Mouse (Mus musculus): ENCODE data around the gene Ripk3. TPM values are rescaled to one million over a fixed set of nuclear protein-coding genes. Genes with fewer than 3 reads are reported as not detected.

The Ripk3 gene
- polyA plus RNA-seq, 1 experiment from 2014 or later, result 29.1 TPM

DNA sequence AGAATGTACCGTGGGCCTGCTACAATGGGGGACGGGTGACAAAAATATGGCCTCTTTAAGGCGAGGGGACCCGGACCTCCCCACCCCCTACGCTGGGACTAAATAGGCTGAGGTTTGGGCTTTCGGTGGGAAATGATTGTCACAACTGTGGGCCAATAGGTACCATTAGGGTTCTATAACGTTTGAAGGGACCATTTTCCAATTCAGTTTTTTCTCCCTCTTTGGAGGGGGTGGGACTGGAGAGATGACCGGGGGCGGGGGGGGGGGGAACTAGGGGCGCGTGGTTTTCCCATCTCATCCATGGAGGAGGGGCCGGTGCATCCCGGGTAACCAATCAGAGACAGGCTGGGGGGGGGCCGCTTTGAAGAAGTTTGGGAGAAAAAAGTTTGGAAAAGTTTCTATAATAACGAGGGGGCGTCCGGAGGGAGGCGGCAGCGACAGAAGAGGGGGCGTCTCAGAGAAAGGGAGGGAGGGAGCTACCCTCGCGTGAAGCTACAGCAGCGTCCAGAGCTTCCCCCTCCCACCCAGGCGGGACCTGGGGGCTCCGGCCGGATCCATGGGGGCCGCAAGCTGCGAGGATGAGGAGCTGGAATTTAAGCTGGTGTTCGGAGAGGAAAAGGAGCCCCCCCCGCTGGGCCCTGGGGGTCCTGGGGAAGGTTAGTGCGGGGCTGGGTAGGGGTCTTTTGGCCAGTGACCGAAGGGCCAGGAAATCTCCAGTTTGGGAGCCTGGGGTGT is 36.0 kb upstream of the Ripk3 start:
- Histone ChIP-seq H3K9me3 (replicated peaks) (no peaks in the 10 kb centered on the region), H3K9ac (peak overlapping the region; percentile 24; the same call in 1 of the 2 replicates), H3K27ac (peak overlapping the region; percentile 36; the same call in 1 of the 2 replicates), H3K36me3 (no peaks in the 10 kb centered on the region), H3K4me2 (peak overlapping the region; percentile 82), H3K4me3 (peak overlapping the region; percentile 37), H3K4me1 (peaks cover 54% of the 10 kb centered on the region), H3K27me3 (replicated peaks) (peaks cover 74% of the 10 kb centered on the region)
- WGBS (ENCODE audit: insufficient replicate concordance), result 5% methylated on average over 32 of the region's 32 CpGs
- no peak for ATAC-seq

DNA sequence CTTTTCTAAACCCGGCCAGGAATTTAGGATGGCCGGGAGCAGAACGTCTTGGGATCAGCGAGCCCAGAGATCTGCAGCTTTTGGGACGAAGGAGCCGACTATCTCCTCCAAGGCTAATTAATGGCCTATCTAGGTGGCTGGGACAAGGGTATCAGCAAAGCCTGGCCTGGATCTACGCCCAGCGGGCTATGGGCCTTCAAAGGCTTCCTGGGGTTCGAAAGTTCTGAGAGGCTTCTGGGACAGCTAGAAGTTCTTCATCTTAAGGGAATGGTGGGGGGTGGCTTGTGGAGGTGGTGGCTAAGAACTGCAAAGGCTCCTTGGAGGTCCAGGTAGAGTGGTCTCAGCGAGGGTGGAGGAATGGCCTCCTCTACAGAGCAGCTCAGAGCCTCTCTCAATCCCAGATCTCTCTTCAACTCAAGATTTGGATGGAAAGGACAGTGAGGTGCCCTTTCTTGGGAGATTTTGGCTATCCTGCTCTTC is 35.4 kb upstream of the Ripk3 start:
- H3K27me3 ChIP-seq (replicated peaks), result peaks cover 68% of the 10 kb centered on the region
- H3K4me3 ChIP-seq, result peak overlapping the region; percentile 54
- H3K9ac ChIP-seq, result 0 out of 2 replicates have a peak overlapping the region, but pooled peaks have one; percentile 61
- peaks cover 53% of the 10 kb centered on the region for H3K4me1 ChIP-seq
- H3K36me3 ChIP-seq, result no peaks in the 10 kb centered on the region
- H3K27ac ChIP-seq, result peak overlapping the region; percentile 26; the same call in 1 of the 2 replicates
- no peaks in the 10 kb centered on the region for H3K9me3 ChIP-seq (replicated peaks)
- WGBS (ENCODE audit: insufficient replicate concordance), result 5% methylated on average over 10 of the region's 10 CpGs
- no peak for ATAC-seq
- H3K4me2 ChIP-seq, result peak overlapping the region; percentile 82

DNA sequence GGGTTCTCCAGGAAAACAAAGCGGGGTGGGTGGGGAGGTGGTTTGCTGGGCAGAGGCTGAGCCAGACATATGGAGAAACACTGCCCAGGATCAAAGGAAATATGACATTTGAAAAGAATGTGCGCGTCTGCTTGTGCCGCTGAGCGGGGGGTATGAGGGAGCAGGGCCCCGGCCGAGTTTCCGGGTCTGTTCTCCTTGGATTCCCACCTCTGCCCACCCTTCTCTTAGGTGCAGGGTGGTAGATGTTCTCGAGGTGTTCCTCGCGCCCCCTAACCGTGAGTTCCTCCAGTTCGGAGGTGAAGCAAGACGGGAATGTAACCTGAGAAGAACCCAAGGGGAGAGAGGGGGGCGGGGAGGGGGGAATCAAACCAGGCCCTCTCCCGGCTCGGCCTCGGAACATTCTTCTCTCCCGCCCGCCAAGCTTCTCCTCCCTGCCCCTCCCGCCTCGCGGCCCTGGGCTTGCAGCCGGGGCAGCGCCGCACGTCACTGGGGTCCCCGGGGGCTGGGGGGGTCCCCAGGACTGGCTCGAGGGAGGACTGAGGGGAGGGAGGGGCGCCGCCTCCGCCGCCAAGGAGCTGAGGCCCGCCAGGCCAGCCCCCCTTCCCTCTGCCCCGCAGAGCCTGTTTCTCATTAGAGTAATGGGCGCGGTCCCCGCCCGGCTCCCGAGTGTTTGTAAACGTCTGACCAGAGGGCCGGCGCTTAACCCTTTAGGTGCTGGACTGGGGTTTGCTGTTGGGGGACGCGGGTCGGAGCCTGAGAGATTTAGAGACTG is 34.5 kb upstream of the Ripk3 start, which contains the start of gene Nfatc4:
Gene Nfatc4, plus strand, starts transcription at position 154 of the 772 bp plus-strand sequence.
- Histone ChIP-seq H3K9ac (peak within 1 kb of the TSS; percentile 61), H3K4me1 (peaks cover 45% of the 10 kb centered on the region), H3K4me3 (peak within 1 kb of the TSS; percentile 54), H3K27ac (peak within 1 kb of the TSS; percentile 53), H3K36me3 (no peaks in the 10 kb centered on the region), H3K27me3 (replicated peaks) (peaks cover 59% of the 10 kb centered on the region), H3K4me2 (peak within 1 kb of the TSS; percentile 82), H3K9me3 (replicated peaks) (no peaks in the 10 kb centered on the region)
- ATAC-seq, result peak; percentile 50
- under 1% methylated on average over 43 of the region's 46 CpGs for WGBS (ENCODE audit: insufficient replicate concordance)

DNA sequence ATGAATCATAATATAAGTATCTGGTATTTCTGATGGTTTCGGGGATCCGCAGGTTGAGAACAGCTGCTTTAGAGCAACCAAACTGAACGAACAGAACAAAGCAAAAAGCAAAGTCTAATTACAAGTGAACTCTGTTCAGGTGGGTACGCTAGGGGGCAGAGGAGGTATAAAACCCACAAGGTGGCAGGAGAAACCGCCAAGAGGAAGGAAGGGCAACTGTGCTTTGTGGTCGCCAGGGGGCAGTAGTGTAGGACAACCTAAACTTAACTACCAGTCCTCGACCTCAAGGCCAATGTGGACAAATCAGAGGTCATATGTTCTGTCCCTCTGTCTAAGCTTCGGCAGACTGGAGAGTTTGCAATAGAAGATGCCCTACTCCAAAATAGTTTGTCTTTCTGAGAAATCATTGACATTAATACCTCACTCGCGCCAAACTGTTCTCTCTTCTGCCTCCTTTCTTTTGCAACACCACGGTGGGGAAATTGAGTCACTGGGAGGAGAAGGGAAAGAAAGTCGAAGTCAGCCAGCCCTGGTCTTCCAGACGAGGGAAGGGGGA is 33.8 kb upstream of the Ripk3 start:
- H3K27me3 ChIP-seq (replicated peaks), result peaks cover 53% of the 10 kb centered on the region
- 4% methylated on average over 13 of the region's 13 CpGs for WGBS (ENCODE audit: insufficient replicate concordance)

DNA sequence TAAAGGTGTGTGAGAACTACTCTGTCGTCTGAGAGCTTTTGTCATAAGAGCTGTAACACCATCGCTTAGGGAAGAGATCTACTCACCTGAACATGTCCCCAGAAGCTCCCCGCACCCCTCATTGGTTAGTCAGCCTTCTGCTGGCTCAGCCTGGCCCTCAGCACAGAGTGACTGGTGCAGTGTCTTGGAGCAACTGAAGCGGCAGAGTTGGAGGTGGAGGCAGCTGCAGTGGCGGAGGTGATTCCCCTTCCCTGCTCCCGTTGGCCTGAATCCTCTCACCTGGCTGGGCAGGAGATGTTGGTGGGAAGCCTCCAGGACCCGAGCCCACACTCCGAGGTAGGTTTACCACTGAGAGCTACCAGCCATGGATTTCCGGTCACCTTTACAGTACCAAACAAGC is 31.9 kb upstream of the Ripk3 start:
- Histone ChIP-seq H3K4me1 (peaks cover 29% of the 10 kb centered on the region), H3K9ac (no peak overlapping the region), H3K4me3 (no peak overlapping the region), H3K4me2 (no peak overlapping the region), H3K9me3 (replicated peaks) (no peaks in the 10 kb centered on the region), H3K27me3 (replicated peaks) (peaks cover 34% of the 10 kb centered on the region), H3K27ac (no peak overlapping the region), H3K36me3 (no peaks in the 10 kb centered on the region)
- 67% methylated on average over 9 of the region's 9 CpGs for WGBS (ENCODE audit: insufficient replicate concordance)
- no peak for ATAC-seq

More for the DNA sequence above, 33.8 kb upstream of the Ripk3 start:
- peak overlapping the region; percentile 61; the same call in 1 of the 2 replicates for H3K9ac ChIP-seq
- H3K9me3 ChIP-seq (replicated peaks), result no peaks in the 10 kb centered on the region
- H3K27ac ChIP-seq, result peak overlapping the region; percentile 53
- H3K4me1 ChIP-seq, result peaks cover 41% of the 10 kb centered on the region
- H3K4me2 ChIP-seq, result peak overlapping the region; percentile 82
- peak; percentile 40; the same call in 1 of the 2 replicates for ATAC-seq
- peak overlapping the region; percentile 54 for H3K4me3 ChIP-seq
- no peaks in the 10 kb centered on the region for H3K36me3 ChIP-seq

DNA sequence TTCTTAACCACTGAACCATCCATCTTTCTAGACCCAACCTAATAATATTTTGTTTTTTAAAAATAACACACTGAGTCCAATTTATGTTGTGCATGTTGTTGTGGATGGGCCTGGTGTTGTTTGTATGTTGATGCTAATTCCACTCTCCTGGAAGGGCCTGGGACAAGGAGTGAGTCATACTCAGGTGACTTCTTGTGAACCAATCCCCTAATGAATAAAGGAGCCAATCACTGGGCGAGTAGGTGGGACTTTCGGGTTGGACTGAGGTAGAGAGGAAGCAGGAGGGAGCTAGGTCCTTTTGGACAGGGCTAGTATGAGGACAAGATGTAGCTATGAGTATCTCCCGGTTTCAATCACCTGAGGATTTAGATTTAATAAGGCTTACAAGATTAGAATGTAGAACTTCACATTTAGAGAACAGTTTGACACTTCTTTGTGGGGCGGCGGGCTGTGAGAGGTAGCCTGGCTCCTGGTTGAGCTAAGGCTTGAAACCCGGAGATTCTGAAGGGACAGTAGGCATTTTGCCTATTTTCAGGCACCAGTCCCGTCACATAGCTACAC is 31.3 kb upstream of the Ripk3 start:
- Histone ChIP-seq H3K4me2 (no peak overlapping the region), H3K9ac (no peak overlapping the region), H3K4me3 (no peak overlapping the region), H3K9me3 (replicated peaks) (no peaks in the 10 kb centered on the region), H3K36me3 (no peaks in the 10 kb centered on the region), H3K27me3 (replicated peaks) (peaks cover 34% of the 10 kb centered on the region), H3K4me1 (peaks cover 27% of the 10 kb centered on the region), H3K27ac (no peak overlapping the region)
- 62% methylated on average over 7 of the region's 7 CpGs for WGBS (ENCODE audit: insufficient replicate concordance)
- ATAC-seq, result no peak

DNA sequence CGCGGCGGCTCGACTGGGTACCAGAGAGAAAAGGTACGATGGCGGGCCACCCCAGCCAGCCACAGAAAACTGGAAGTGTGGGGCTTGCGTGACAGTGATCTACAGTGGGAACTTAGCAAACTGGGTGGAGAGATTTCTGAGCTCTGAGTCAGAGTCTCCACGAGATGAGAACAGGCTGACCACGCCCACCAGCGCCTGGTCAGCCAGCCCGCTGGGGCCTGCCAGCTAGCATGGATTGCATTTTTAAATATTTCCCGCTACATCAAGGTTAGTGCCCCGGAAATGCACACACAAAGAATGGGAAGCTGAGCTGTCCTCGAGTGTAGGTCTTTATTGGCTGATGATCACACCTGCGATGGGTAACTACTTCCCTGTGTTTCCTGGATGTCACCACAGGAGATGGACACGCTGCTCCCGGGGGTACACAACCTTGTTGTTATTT is 26.7 kb upstream of the Ripk3 start:
- Histone ChIP-seq H3K27me3 (replicated peaks) (peaks cover 9% of the 10 kb centered on the region), H3K36me3 (no peaks in the 10 kb centered on the region), H3K4me1 (0 out of 2 replicates have a peak, but pooled peaks cover 9% of the 10 kb centered on the region), H3K9ac (no peak overlapping the region), H3K9me3 (replicated peaks) (no peaks in the 10 kb centered on the region), H3K27ac (no peak overlapping the region), H3K4me2 (peak overlapping the region; percentile 59), H3K4me3 (peak overlapping the region; percentile 38)
- 29% methylated on average over 17 of the region's 17 CpGs for WGBS (ENCODE audit: insufficient replicate concordance)
- ATAC-seq, result 0 out of 2 replicates have a peak, but pooled peaks have one; percentile 15

DNA sequence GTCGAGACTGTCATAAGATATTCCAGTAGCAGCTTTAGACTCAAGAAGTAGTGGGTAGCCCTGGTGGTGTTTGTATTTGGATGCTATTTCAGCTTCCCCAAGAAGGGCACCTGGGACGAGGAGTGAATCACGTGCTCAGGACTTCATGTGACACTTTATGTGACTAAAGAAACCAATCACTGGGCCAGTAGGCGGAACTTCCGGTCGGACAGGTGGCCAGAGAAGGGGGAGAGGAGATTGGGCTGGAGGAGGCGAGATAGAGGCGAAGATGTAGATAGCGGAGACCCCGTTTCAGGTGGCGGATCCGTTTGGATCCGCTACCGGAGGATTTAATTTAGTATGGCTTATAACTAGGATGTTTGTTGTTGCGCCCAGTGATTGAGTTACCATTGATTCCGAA is 26.2 kb upstream of the Ripk3 start:
- Histone ChIP-seq H3K4me2 (peak overlapping the region; percentile 59), H3K9ac (no peak overlapping the region), H3K27me3 (replicated peaks) (peaks cover 9% of the 10 kb centered on the region), H3K4me3 (peak overlapping the region; percentile 38), H3K27ac (no peak overlapping the region), H3K36me3 (no peaks in the 10 kb centered on the region), H3K4me1 (0 out of 2 replicates have a peak, but pooled peaks cover 9% of the 10 kb centered on the region), H3K9me3 (replicated peaks) (no peaks in the 10 kb centered on the region)
- ATAC-seq, result no peak
- 21% methylated on average over 16 of the region's 16 CpGs for WGBS (ENCODE audit: insufficient replicate concordance)

DNA sequence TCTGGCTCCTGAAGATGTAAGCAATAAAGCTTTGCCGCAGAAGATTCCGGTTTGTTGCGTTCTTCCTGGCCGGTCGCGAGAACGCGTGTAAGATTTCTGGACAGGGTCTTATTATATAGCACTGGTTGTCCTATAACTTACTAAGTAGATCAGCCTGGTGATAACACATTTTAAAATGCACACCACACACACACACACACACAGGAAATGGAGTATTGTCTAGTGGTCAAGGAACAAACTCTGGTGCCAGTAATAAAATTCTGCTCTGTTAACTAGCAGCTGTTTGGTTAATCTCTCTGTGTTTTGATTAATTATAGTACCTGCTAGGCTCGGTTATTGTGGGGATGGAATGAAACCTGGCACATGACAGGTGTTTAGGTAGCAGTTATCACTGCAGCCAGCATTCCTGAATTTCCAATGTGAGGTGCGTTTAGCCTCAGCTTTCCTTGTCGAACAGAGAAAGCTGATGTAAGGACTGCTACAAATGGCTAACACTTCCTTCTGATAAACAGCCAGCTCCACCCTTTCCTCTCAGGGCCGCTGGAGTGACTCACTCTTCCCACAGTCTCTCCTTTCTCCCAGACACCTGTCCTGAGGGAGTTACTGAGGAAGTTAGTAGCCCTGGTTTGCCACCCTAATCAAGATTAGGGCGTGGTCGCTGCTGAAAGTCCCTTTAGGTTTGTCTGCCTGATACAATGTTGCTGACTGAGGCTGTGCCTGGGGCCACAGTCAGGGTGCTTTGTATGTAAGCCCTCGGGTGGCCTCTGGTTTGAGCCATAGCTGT is 6.9 kb upstream of the Ripk3 start:
- no peaks in the 10 kb centered on the region for H3K9me3 ChIP-seq (replicated peaks)
- H3K4me2 ChIP-seq, result 0 out of 2 replicates have a peak overlapping the region, but pooled peaks have one; percentile 9
- ATAC-seq, result peak; percentile 35; the same call in 1 of the 2 replicates
- H3K27ac ChIP-seq, result no peak overlapping the region; the same call in 1 of the 2 replicates
- 54% methylated on average over 15 of the region's 15 CpGs for WGBS (ENCODE audit: insufficient replicate concordance)
- H3K36me3 ChIP-seq, result no peaks in the 10 kb centered on the region
- H3K9ac ChIP-seq, result no peak overlapping the region
- peaks cover 11% of the 10 kb centered on the region for H3K4me1 ChIP-seq
- H3K27me3 ChIP-seq (replicated peaks), result no peaks in the 10 kb centered on the region
- no peak overlapping the region for H3K4me3 ChIP-seq

DNA sequence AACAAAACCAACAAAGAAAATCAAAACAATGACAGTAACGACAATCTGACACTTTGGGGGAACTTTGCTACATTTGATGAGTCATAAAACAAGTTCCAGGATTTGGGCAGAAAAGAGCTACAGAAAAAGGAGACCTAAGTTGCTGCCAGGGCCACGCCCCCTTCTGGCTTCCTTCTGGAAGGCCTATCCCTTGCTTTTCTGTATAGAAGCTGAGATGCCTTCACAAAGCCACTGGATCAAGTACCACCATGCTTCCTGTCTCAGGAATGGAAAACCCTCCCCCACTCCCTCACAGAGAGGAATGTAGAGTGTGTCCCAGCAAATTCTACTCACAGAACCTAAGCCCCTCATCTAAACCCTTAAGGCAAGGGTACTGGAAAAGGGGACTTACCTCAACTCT is 5.3 kb upstream of the Ripk3 start:
- no peak for ATAC-seq
- Histone ChIP-seq H3K4me1 (peaks cover 12% of the 10 kb centered on the region), H3K4me2 (no peak overlapping the region), H3K4me3 (no peak overlapping the region), H3K9me3 (replicated peaks) (no peaks in the 10 kb centered on the region), H3K27ac (no peak overlapping the region), H3K9ac (no peak overlapping the region), H3K36me3 (no peaks in the 10 kb centered on the region), H3K27me3 (replicated peaks) (no peaks in the 10 kb centered on the region; the same call in 1 of the 2 replicates)
- 44% methylated on average over 2 of the region's 2 CpGs for WGBS (ENCODE audit: insufficient replicate concordance)

DNA sequence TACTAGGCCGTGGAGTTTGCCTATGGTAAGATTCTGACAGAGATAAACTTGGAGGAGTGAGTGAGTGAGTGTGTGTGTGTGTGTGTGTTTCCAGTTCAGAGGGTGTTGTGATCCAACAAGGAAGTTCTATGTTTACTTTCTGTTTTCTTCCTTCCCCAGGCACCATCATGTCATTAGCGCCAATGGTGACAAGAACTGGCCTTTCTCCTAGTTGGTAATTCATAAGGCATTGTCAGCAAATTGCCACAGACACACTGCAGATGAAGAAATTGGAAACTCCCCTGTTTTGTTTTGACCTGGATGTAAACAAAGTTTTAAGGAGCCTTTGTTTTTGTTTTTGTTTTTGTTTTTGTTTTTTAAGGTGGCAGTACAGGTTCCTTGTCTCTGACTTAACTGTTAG is 4.8 kb upstream of the Ripk3 start:
- 54% methylated on average over 2 of the region's 2 CpGs for WGBS (ENCODE audit: insufficient replicate concordance)
- Histone ChIP-seq H3K27ac (no peak overlapping the region), H3K27me3 (replicated peaks) (no peaks in the 10 kb centered on the region; the same call in 1 of the 2 replicates), H3K4me3 (no peak overlapping the region), H3K4me2 (no peak overlapping the region), H3K36me3 (no peaks in the 10 kb centered on the region), H3K4me1 (peaks cover 17% of the 10 kb centered on the region), H3K9ac (no peak overlapping the region), H3K9me3 (replicated peaks) (no peaks in the 10 kb centered on the region)
- ATAC-seq, result no peak

Measured in liver, embryonic 12.5 days (tissue).